Mouse (Mus musculus): ENCODE data around the gene Slc2a9. TPM values are rescaled to one million over a fixed set of nuclear protein-coding genes. Genes with fewer than 3 reads are reported as not detected.
A peak's percentile ranks its signal among the peaks of the same experiment; 100 is the strongest.
"Not testable (repeated sequence)": the region's sequence is repeated elsewhere in the genome, so short reads cannot be mapped to it uniquely, and the experiment has no call there.

The Slc2a9 gene
- polyA plus RNA-seq, 1 experiment from 2014 or later = 0.64 TPM

- H3K4me2 ChIP-seq = peak overlapping the region; percentile 53
- 0 out of 2 replicates have a peak, but pooled peaks have one; percentile 17 for ATAC-seq (ENCODE audit: low read depth)
These were observed 21.9 kb downstream of the Slc2a9 start for GRCm38 (mm10) chr5:38480822-38481707.

GRCm38 (mm10) chr5:38479908-38480725, 22.8 kb downstream of the Slc2a9 start:
- H3K27ac ChIP-seq (replicated peaks) = peak overlapping the region; percentile 59

More at GRCm38 (mm10) chr5:38480822-38481707, 21.9 kb downstream of the Slc2a9 start:
- peak overlapping the region; percentile 46; the same call in 1 of the 2 replicates for H3K9ac ChIP-seq
- 69% methylated on average over 10 of the region's 10 CpGs for WGBS
- H3K4me3 ChIP-seq = no peak overlapping the region; the same call in 1 of the 2 replicates
- no peaks in the 10 kb centered on the region for H3K9me3 ChIP-seq
- peak overlapping the region; percentile 59; the same call in 1 of the 2 replicates for H3K27ac ChIP-seq (replicated peaks)
- peaks cover 14% of the 10 kb centered on the region; the same call in 1 of the 2 replicates for H3K27me3 ChIP-seq
- no peaks in the 10 kb centered on the region for H3K36me3 ChIP-seq
- peaks cover 26% of the 10 kb centered on the region for H3K4me1 ChIP-seq (replicated peaks)

GRCm38 (mm10) chr5:38479545-38479907, 23.4 kb downstream of the Slc2a9 start:
- Histone ChIP-seq H3K4me2 (peak overlapping the region; percentile 53), H3K9ac (peak overlapping the region; percentile 46; the same call in 1 of the 2 replicates), H3K4me1 (replicated peaks) (peaks cover 26% of the 10 kb centered on the region), H3K4me3 (peak overlapping the region; percentile 23), H3K27ac (replicated peaks) (peak overlapping the region; percentile 59), H3K27me3 (peaks cover 14% of the 10 kb centered on the region; the same call in 1 of the 2 replicates)
- H3K9me3 ChIP-seq, H3K36me3 ChIP-seq: not testable (repeated sequence)
- peak; percentile 46; the same call in 1 of the 2 replicates for ATAC-seq (ENCODE audit: low read depth)

More at GRCm38 (mm10) chr5:38479908-38480725, 22.8 kb downstream of the Slc2a9 start:
- Histone ChIP-seq H3K9ac (peak overlapping the region; percentile 46), H3K9me3 (no peaks in the 10 kb centered on the region), H3K4me2 (peak overlapping the region; percentile 53), H3K4me1 (replicated peaks) (peaks cover 26% of the 10 kb centered on the region), H3K4me3 (peak overlapping the region; percentile 23), H3K27me3 (peaks cover 14% of the 10 kb centered on the region; the same call in 1 of the 2 replicates), H3K36me3 (no peaks in the 10 kb centered on the region)
- 3% methylated on average over 22 of the region's 22 CpGs for whole genome bisulfite sequencing
- ATAC-seq (ENCODE audit: low read depth) = peak; percentile 64

- WGBS = 46% methylated on average over 4 of the region's 4 CpGs
- no peak overlapping the region for H3K4me3 ChIP-seq
- peaks cover 26% of the 10 kb centered on the region for H3K4me1 ChIP-seq (replicated peaks)
- H3K9me3 ChIP-seq = no peaks in the 10 kb centered on the region
- H3K27me3 ChIP-seq = peaks cover 14% of the 10 kb centered on the region; the same call in 1 of the 2 replicates
- no peak overlapping the region for H3K4me2 ChIP-seq
- no peak overlapping the region for H3K27ac ChIP-seq (replicated peaks)
- no peak overlapping the region for H3K9ac ChIP-seq
- ATAC-seq (ENCODE audit: low read depth) = peak; percentile 17
- no peaks in the 10 kb centered on the region for H3K36me3 ChIP-seq
These were observed 23.9 kb downstream of the Slc2a9 start for GRCm38 (mm10) chr5:38479027-38479426.

GRCm38 (mm10) chr5:38477731-38478445, 25.1 kb downstream of the Slc2a9 start:
- Histone ChIP-seq H3K27me3 (0 out of 2 replicates have a peak, but pooled peaks cover 11% of the 10 kb centered on the region), H3K9me3 (no peaks in the 10 kb centered on the region), H3K4me3 (no peak overlapping the region), H3K36me3 (no peaks in the 10 kb centered on the region), H3K9ac (no peak overlapping the region), H3K4me1 (replicated peaks) (peaks cover 26% of the 10 kb centered on the region), H3K4me2 (no peak overlapping the region), H3K27ac (replicated peaks) (no peak overlapping the region)
- 88% methylated on average over 7 of the region's 7 CpGs for WGBS
- no peak for ATAC-seq (ENCODE audit: low read depth)

GRCm38 (mm10) chr5:38476861-38477565, 25.9 kb downstream of the Slc2a9 start:
- WGBS = 89% methylated on average over 25 of the region's 25 CpGs
- Histone ChIP-seq H3K4me2 (no peak overlapping the region), H3K4me3 (no peak overlapping the region), H3K27me3 (0 out of 2 replicates have a peak, but pooled peaks cover 11% of the 10 kb centered on the region), H3K9ac (no peak overlapping the region), H3K9me3 (no peaks in the 10 kb centered on the region), H3K27ac (replicated peaks) (no peak overlapping the region), H3K4me1 (replicated peaks) (peaks cover 26% of the 10 kb centered on the region), H3K36me3 (no peaks in the 10 kb centered on the region)
- ATAC-seq (ENCODE audit: low read depth) = no peak

- Histone ChIP-seq H3K4me1 (replicated peaks) (no peaks in the 10 kb centered on the region), H3K36me3 (no peaks in the 10 kb centered on the region), H3K4me2 (no peak overlapping the region), H3K9me3 (no peaks in the 10 kb centered on the region), H3K27ac (replicated peaks) (no peak overlapping the region), H3K27me3 (no peaks in the 10 kb centered on the region; the same call in 1 of the 2 replicates), H3K4me3 (no peak overlapping the region), H3K9ac (no peak overlapping the region)
- ATAC-seq (ENCODE audit: low read depth) = no peak
- WGBS = 83% methylated on average over 6 of the region's 6 CpGs
These were observed 32.1 kb downstream of the Slc2a9 start for GRCm38 (mm10) chr5:38470881-38471280.

- no peaks in the 10 kb centered on the region; the same call in 1 of the 2 replicates for H3K27me3 ChIP-seq
- H3K4me1 ChIP-seq (replicated peaks) = 0 out of 2 replicates have a peak, but pooled peaks cover 3% of the 10 kb centered on the region
- H3K4me2 ChIP-seq = no peak overlapping the region
- H3K9ac ChIP-seq = no peak overlapping the region
- no peak overlapping the region for H3K4me3 ChIP-seq
- 22% methylated on average over 5 of the region's 5 CpGs for WGBS
- H3K9me3 ChIP-seq = no peaks in the 10 kb centered on the region
- no peak overlapping the region for H3K27ac ChIP-seq (replicated peaks)
- H3K36me3 ChIP-seq = no peaks in the 10 kb centered on the region
- ATAC-seq (ENCODE audit: low read depth) = peak; percentile 32; the same call in 1 of the 2 replicates
These were observed 32.9 kb downstream of the Slc2a9 start for GRCm38 (mm10) chr5:38469891-38470578.

GRCm38 (mm10) chr5:38466569-38467110, 36.3 kb downstream of the Slc2a9 start:
- no peaks in the 10 kb centered on the region for H3K36me3 ChIP-seq
- H3K27ac ChIP-seq (replicated peaks) = no peak overlapping the region
- no peak overlapping the region for H3K4me2 ChIP-seq
- WGBS = 83% methylated on average over 5 of the region's 5 CpGs
- no peak overlapping the region for H3K9ac ChIP-seq
- no peak overlapping the region for H3K4me3 ChIP-seq
- 0 out of 2 replicates have a peak, but pooled peaks cover 3% of the 10 kb centered on the region for H3K4me1 ChIP-seq (replicated peaks)
- no peaks in the 10 kb centered on the region for H3K9me3 ChIP-seq
- no peak for ATAC-seq (ENCODE audit: low read depth)
- no peaks in the 10 kb centered on the region; the same call in 1 of the 2 replicates for H3K27me3 ChIP-seq

- Histone ChIP-seq H3K9me3 (no peaks in the 10 kb centered on the region), H3K4me3 (no peak overlapping the region), H3K9ac (no peak overlapping the region), H3K36me3 (no peaks in the 10 kb centered on the region), H3K4me1 (replicated peaks) (0 out of 2 replicates have a peak, but pooled peaks cover 3% of the 10 kb centered on the region), H3K27ac (replicated peaks) (no peak overlapping the region), H3K4me2 (no peak overlapping the region), H3K27me3 (no peaks in the 10 kb centered on the region)
- 88% methylated on average over 5 of the region's 5 CpGs for WGBS
- no peak for ATAC-seq (ENCODE audit: low read depth)
These were observed 41.7 kb downstream of the Slc2a9 start for GRCm38 (mm10) chr5:38461261-38461660.
